Mouse (Mus musculus) kidney, postnatal 0 days (tissue): ENCODE results near the gene Rell1. TPM values are rescaled to one million over a fixed set of nuclear protein-coding genes. Genes with fewer than 3 reads are reported as not detected.

Source experiments
- ATAC-seq: fragments of 200-750 bp; cut with Nextera tagmentation; replicated peaks from 2 replicates; pipeline ENCODE4 v1.8.0; 2017; ENCODE audit warnings: low read depth, moderate number of reproducible peaks, moderate TSS enrichment, moderate library complexity; ENCODE audit not compliant: low FRiP score
- DNase-seq: peaks from one replicate; pipeline ENCODE4 v3.0.0-alpha.2; 2016; ENCODE audit warnings: low spot score
- H3K27ac ChIP-seq: fragments of 300-500 bp; sonication (generic); 2 replicates; pipeline ENCODE4 v1.5.1; 2014; ENCODE audit warnings: mild to moderate bottlenecking
- H3K27me3 ChIP-seq: fragments of 300-500 bp; sonication (generic); 2 replicates; pipeline ENCODE4 v1.6.1; 2014; ENCODE audit warnings: low read length, mixed read lengths; ENCODE audit not compliant: insufficient read depth
- H3K36me3 ChIP-seq: fragments of 300-500 bp; sonication (generic); 2 replicates; pipeline ENCODE4 v1.6.1; 2014; ENCODE audit warnings: low read length, mixed read lengths; ENCODE audit not compliant: insufficient read depth
- H3K4me1 ChIP-seq: fragments of 300-500 bp; sonication (generic); replicated peaks from 2 replicates; pipeline ENCODE4 v1.6.1; 2014; ENCODE audit warnings: antibody characterized with exemption, low read length, mixed read lengths; ENCODE audit not compliant: insufficient read depth
- H3K4me2 ChIP-seq: fragments of 300-500 bp; sonication (generic); 2 replicates; pipeline ENCODE4 v1.6.1; 2014; ENCODE audit warnings: mild to moderate bottlenecking, low read length, moderate library complexity, mixed read lengths
- H3K4me3 ChIP-seq: fragments of 300-500 bp; sonication (generic); replicated peaks from 2 replicates; pipeline ENCODE4 v1.5.1; 2014; ENCODE audit warnings: low read depth, low read length
- H3K9ac ChIP-seq: fragments of 300-500 bp; sonication (generic); 2 replicates; pipeline ENCODE4 v1.6.1; 2014; ENCODE audit warnings: low read depth, low read length
- H3K9me3 ChIP-seq: fragments of 300-500 bp; sonication (generic); replicated peaks from 2 replicates; pipeline ENCODE4 v1.6.1; 2016; ENCODE audit warnings: low read length, inconsistent platforms, mixed read lengths
- CTCF ChIP-seq: IDR thresholded peaks from 2 replicates; pipeline ENCODE4 v1.5.1; 2016; ENCODE audit warnings: antibody characterized with exemption, low read depth, mild to moderate bottlenecking, moderate library complexity
- WGBS: fragments of 180-500 bp; shearing (Covaris S2); extraction: QIAGEN DNeasy Blood & Tissue Kit; methylation state at CpG from one replicate; pipeline ENCODE4 v1.1.7; 2014; 5-methylcytosine and 5-hydroxymethylcytosine counted together
- polyA plus RNA-seq: library from polyadenylated mRNA; unstranded; fragments of >200 nt; fragmentation: Nextera tagmentation; extraction: Ambion mirVana; gene quantifications from 2 replicates; pipeline ENCODE4 v1.2.1, GENCODE M21; 2015

The Rell1 gene
- polyA plus RNA-seq, 1 experiment from 2014 or later = 25.5 TPM

GRCm38 (mm10) chr5:63966379-63966778 lies 2.3 kb downstream of the Rell1 start:
- no peak for TF ChIP-seq CTCF

GRCm38 (mm10) chr5:63965946-63966345 lies 2.8 kb downstream of the Rell1 start:
- no peak for ATAC-seq
- Histone ChIP-seq H3K4me1 (peaks cover 21% of the 10 kb centered on the region; the same call in 1 of the 2 replicates), H3K27me3 (no peaks in the 10 kb centered on the region), H3K4me3 (no peak overlapping the region), H3K9ac (no peak overlapping the region), H3K9me3 (no peaks in the 10 kb centered on the region), H3K27ac (no peak overlapping the region), H3K4me2 (no peak overlapping the region), H3K36me3 (no peaks in the 10 kb centered on the region)
- no peak for TF ChIP-seq CTCF
- 69% methylated on average over 1 of the region's 1 CpGs for WGBS
- no peak for DNase-seq

More at GRCm38 (mm10) chr5:63966379-63966778, 2.3 kb downstream of the Rell1 start:
- no peak overlapping the region for H3K27ac ChIP-seq
- ATAC-seq (no peak), DNase-seq (no peak)
- no peak overlapping the region for H3K9ac ChIP-seq
- H3K27me3 ChIP-seq = no peaks in the 10 kb centered on the region
- no peaks in the 10 kb centered on the region for H3K36me3 ChIP-seq
- 69% methylated on average over 4 of the region's 4 CpGs for WGBS
- peaks cover 21% of the 10 kb centered on the region; the same call in 1 of the 2 replicates for H3K4me1 ChIP-seq
- 0 out of 2 replicates have a peak overlapping the region, but pooled peaks have one; percentile 78 for H3K4me2 ChIP-seq
- no peaks in the 10 kb centered on the region for H3K9me3 ChIP-seq
- no peak overlapping the region for H3K4me3 ChIP-seq

GRCm38 (mm10) chr5:63964576-63964975 lies 4.1 kb downstream of the Rell1 start:
- ATAC-seq = no peak
- H3K9me3 ChIP-seq = no peaks in the 10 kb centered on the region
- no peak for DNase-seq
- H3K4me1 ChIP-seq = peaks cover 10% of the 10 kb centered on the region; the same call in 1 of the 2 replicates
- H3K4me3 ChIP-seq = no peak overlapping the region
- no peaks in the 10 kb centered on the region for H3K27me3 ChIP-seq
- no peak overlapping the region for H3K9ac ChIP-seq
- H3K36me3 ChIP-seq = no peaks in the 10 kb centered on the region
- no peak overlapping the region for H3K4me2 ChIP-seq
- H3K27ac ChIP-seq = no peak overlapping the region
- no peak for TF ChIP-seq CTCF
- WGBS = 30% methylated on average over 8 of the region's 8 CpGs

DNA sequence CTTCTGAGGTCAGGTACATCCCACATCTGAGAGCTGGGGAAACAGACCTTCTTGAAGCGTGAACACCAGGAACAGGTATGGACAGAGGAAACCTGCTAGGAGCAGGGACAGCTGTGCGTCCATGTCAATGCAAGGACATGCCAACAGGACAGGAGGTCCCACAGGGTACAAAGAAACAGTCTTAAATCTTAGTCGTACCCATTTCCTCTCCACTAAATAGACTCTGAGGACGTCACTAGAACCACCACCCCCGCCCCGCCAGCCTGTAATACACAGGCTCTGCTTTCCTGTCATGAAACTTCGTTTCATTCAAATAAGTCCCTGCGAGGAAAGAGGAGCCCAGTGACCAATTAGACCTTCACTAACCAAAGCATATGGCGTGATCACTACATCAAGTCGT lies 7.0 kb downstream of the Rell1 start:
- Histone ChIP-seq H3K4me1 (peaks cover 3% of the 10 kb centered on the region; the same call in 1 of the 2 replicates), H3K4me2 (no peak overlapping the region), H3K27me3 (no peaks in the 10 kb centered on the region), H3K9me3 (no peaks in the 10 kb centered on the region), H3K9ac (no peak overlapping the region), H3K36me3 (no peaks in the 10 kb centered on the region), H3K27ac (no peak overlapping the region), H3K4me3 (no peak overlapping the region)
- ATAC-seq (no peak), DNase-seq (no peak)
- WGBS = 71% methylated on average over 10 of the region's 10 CpGs
- TF ChIP-seq CTCF = no peak

GRCm38 (mm10) chr5:63960565-63960964 lies 8.1 kb downstream of the Rell1 start:
- DNase-seq = no peak
- Histone ChIP-seq H3K4me2 (no peak overlapping the region), H3K4me3 (no peak overlapping the region), H3K27me3 (no peaks in the 10 kb centered on the region), H3K9me3 (no peaks in the 10 kb centered on the region), H3K27ac (no peak overlapping the region), H3K4me1 (no peaks in the 10 kb centered on the region), H3K36me3 (no peaks in the 10 kb centered on the region), H3K9ac (no peak overlapping the region)
- no peak for TF ChIP-seq CTCF
- 93% methylated on average over 10 of the region's 10 CpGs for WGBS
- no peak for ATAC-seq

GRCm38 (mm10) chr5:63958963-63959708 lies 9.6 kb downstream of the Rell1 start:
- Histone ChIP-seq H3K4me1 (no peaks in the 10 kb centered on the region), H3K27me3 (no peaks in the 10 kb centered on the region), H3K4me3 (no peak overlapping the region), H3K36me3 (no peaks in the 10 kb centered on the region), H3K27ac (no peak overlapping the region), H3K9ac (no peak overlapping the region), H3K4me2 (no peak overlapping the region), H3K9me3 (no peaks in the 10 kb centered on the region)
- WGBS = 70% methylated on average over 18 of the region's 18 CpGs
- no peak for TF ChIP-seq CTCF
- ATAC-seq (no peak), DNase-seq (peak; percentile 33)
